Mouse (Mus musculus): Measurements from ENCODE around the gene Mex3b.

- TF ChIP-seq CTCF (IDR thresholded peaks at IDR 0.05; ENCODE audit: borderline replicate concordance, insufficient read depth, low read depth, low read length) (no peak), POLR2A (IDR thresholded peaks at IDR 0.05; ENCODE audit: borderline replicate concordance, insufficient read depth, low read length) (no peak)
Observed at GRCm38 (mm10) chr7:82863341-82863740, 3.8 kb upstream of the Mex3b start.
